Mouse (Mus musculus) left cerebral cortex, adult 8-10 months (tissue): ENCODE data around the gene Esr2. TPM values are rescaled to one million over a fixed set of nuclear protein-coding genes. Genes with fewer than 3 reads are reported as not detected.

Experiments used
- DNase-seq, 2 experiments: peaks; one replicate each; pipeline ENCODE4 v3.0.0; 2022; ENCODE audit warnings: low spot score in 2 of 2
- total RNA-seq, 4 experiments: library from RNA; stranded (reverse); gene quantifications; 2 replicates each; pipeline ENCODE4 v1.2.4; 2022

Esr2 gene
- total RNA-seq, 4 experiments from 2014 or later, result 0.33 to 0.63 (median 0.59) TPM

GRCm38 (mm10) chr12:76085956-76086905 is 90.8 kb downstream of the Esr2 start:
- DNase-seq, result no peak

DNA sequence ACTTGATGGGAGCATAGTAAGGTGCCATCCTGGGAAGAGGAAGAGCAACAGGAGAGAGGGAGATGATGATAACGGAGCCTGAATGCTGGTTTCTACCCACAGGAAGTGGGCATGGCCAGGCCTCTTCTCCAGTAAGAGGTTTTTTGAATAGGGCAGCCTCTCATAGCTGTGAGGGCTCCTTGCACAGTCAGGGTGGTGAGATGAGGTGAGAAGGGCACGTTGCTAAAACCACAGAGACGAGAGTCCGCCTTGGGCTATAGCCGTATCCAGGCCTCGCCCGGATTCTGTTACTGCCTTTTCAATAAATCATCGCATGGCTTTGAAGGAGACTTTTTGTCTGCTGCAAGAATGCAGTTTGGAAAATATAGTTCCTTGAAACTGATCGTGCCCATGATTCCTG is 92.0 kb downstream of the Esr2 start:
- DNase-seq, result no peak

GRCm38 (mm10) chr12:76081557-76082211 is 95.4 kb downstream of the Esr2 start:
- DNase-seq, result peak; percentile 68 to 85

DNA sequence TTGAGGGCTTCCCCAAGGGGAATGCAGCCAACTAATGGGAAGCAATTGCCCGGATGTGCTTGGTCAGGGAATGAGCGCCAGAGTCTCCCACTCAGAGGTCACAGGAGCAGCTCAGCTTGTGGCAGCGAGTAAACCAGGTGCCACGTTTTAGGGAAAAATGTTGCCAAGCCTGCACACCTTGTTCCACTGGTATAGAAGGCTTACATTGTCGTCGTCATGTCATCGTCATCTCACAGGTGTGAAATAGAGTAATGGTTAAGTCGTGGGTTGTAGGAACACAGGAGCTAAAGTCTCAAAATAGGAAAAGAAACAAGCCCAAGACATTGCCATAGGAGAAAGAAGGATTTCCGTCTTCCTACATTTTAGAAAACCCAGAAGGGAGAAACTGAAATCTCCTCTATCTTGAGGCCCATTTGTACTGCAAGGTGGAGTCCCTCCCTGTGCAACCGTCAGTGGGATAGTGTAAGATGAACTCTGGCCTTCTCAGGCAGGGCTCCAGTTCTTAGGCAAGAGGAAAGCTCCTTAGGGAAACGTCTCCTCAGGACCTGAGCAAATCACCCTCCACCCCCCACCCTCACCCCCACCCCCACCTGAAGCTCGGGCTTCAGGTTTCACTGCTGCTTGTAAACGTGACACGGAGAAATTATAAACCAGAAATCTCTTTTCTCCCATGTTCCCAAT is 96.0 kb downstream of the Esr2 start:
- DNase-seq, result no peak

DNA sequence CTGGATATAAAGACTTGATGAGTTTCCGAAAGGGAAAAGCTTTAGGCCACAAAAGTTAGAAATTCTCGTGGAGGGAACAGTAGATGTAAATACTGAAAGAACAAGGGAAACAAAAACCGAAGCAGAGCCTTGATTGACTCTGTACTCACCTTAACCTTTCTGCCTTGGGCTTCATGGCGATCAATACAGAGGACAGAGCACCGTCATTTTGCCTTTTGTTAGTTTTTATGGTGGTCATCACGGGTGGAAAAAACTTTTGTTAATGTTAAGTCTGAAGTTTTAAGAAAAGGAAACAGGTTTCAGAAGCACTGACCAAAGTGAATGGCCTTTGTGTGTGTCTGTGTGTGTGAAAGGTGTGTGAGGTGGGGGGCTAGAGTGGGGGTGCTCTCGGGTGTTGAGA is 103.1 kb downstream of the Esr2 start:
- no peak for DNase-seq

GRCm38 (mm10) chr12:76073066-76073826 is 103.8 kb downstream of the Esr2 start:
- DNase-seq, result no peak

- DNase-seq, result no peak
These were observed 104.9 kb downstream of the Esr2 start for GRCm38 (mm10) chr12:76071935-76072849.

Other genes starting within 250 kb of the Esr2 start
- not detected for gene Tex21, start 69.5 kb upstream of the Esr2 start, total RNA-seq
- 10 to 100 TPM; 42.5 to 45.2 (median 42.9) TPM for gene Mthfd1, start 78.0 kb upstream of the Esr2 start, total RNA-seq
- gene Akap5, start 147.6 kb upstream of the Esr2 start, total RNA-seq, result 10 to 100 TPM; 87.0 to 91.3 (median 88.8) TPM
- gene Zbtb25, start 192.3 kb upstream of the Esr2 start, total RNA-seq, result 10 to 100 TPM; 19.0 to 22.6 (median 20.8) TPM
- 1 to 10 TPM; 5.4 to 6.0 (median 5.6) TPM for gene Zbtb1, start 193.0 kb upstream of the Esr2 start, total RNA-seq
- gene Hspa2, start 226.9 kb upstream of the Esr2 start, total RNA-seq, result 10 to 100 TPM; 52.3 to 62.4 (median 61.0) TPM
- 1 to 10 TPM in 3 of 4 experiments, under 1 TPM in 1; 0.74 to 2.7 (median 1.8) TPM for gene Ppp1r36, start 240.3 kb upstream of the Esr2 start, total RNA-seq